Mouse (Mus musculus) CH12.LX (cell line): ENCODE data around the gene Abcb1b. TPM values are rescaled to one million over a fixed set of nuclear protein-coding genes. Genes with fewer than 3 reads are reported as not detected.

Source experiments
- DNase-seq: peaks from one replicate; pipeline ENCODE4 v3.0.0-alpha.2; 2013; ENCODE audit errors: extremely low read depth
- H3K27ac ChIP-seq: 2 replicates; pipeline ENCODE4 v1.5.1; 2012; ENCODE audit warnings: low read depth, mild to moderate bottlenecking, control low read depth, moderate library complexity; ENCODE audit not compliant: insufficient read depth
- H3K27me3 ChIP-seq: replicated peaks from 2 replicates; pipeline ENCODE3; 2012; ENCODE audit warnings: inconsistent platforms
- H3K36me3 ChIP-seq, 2 experiments: replicated peaks in 1 of 2; 2 replicates each; pipeline versions ENCODE3 to v1.6.1; 2012; ENCODE audit warnings: inconsistent platforms in 1 of 2, low read length in 1 of 2, mild to moderate bottlenecking in 1 of 2, mixed read lengths in 1 of 2, moderate library complexity in 1 of 2; ENCODE audit not compliant: control insufficient read depth in 1 of 2, insufficient read depth in 1 of 2
- H3K4me1 ChIP-seq, 2 experiments: 2 replicates each; pipeline ENCODE4 v1.6.1; 2012; ENCODE audit warnings: inconsistent platforms in 1 of 2, moderate library complexity in 1 of 2; ENCODE audit not compliant: insufficient read depth in 2 of 2, control insufficient read depth in 1 of 2
- H3K4me2 ChIP-seq: 2 replicates; pipeline ENCODE4 v1.6.1; 2012; ENCODE audit warnings: low read depth, mild to moderate bottlenecking, control low read depth; ENCODE audit not compliant: poor library complexity, insufficient read depth, severe bottlenecking
- H3K4me3 ChIP-seq, 3 experiments: fragments of 150-350 bp in 1 of 3; sonication (generic) in 1 of 3; replicated peaks in 1 of 3; 2 replicates each; pipeline versions ENCODE3 to v1.5.1; 2011 to 2012; ENCODE audit warnings: low read depth in 2 of 3, low read length in 2 of 3, mild to moderate bottlenecking in 2 of 3, moderate library complexity in 2 of 3, control low read depth in 1 of 3, improper control_type of control experiment in 1 of 3, inconsistent platforms in 1 of 3, mixed read lengths in 1 of 3; ENCODE audit not compliant: poor library complexity in 1 of 3
- H3K79me2 ChIP-seq: replicated peaks from 2 replicates; pipeline ENCODE4 v1.6.1; 2012; ENCODE audit warnings: mild to moderate bottlenecking, moderate library complexity; ENCODE audit not compliant: control insufficient read depth, poor library complexity, insufficient read depth, severe bottlenecking; ENCODE audit errors: extremely low read depth
- H3K9ac ChIP-seq: 2 replicates; pipeline ENCODE4 v1.6.1; 2012; ENCODE audit warnings: low read depth, mild to moderate bottlenecking, control low read depth, moderate library complexity; ENCODE audit not compliant: insufficient read depth
- H3K9me3 ChIP-seq: replicated peaks from 2 replicates; pipeline ENCODE3; 2012; ENCODE audit warnings: low read length, inconsistent platforms, mixed read lengths
- BHLHE40 ChIP-seq: IDR thresholded peaks from 2 replicates; pipeline ENCODE4 v1.6.1; 2011; ENCODE audit warnings: mild to moderate bottlenecking, low read depth, low read length, improper control_type of control experiment
- HCFC1 ChIP-seq: IDR thresholded peaks from 2 replicates; pipeline ENCODE4 v1.6.1; 2012; ENCODE audit warnings: low read depth, mild to moderate bottlenecking, inconsistent platforms, low read length, improper control_type of control experiment
- ZNF384 ChIP-seq: IDR thresholded peaks from 2 replicates; pipeline ENCODE4 v1.6.1; 2012; ENCODE audit warnings: low read depth, low read length, improper control_type of control experiment, inconsistent platforms
- dilution Hi-C: fragments of 300-500 bp; cut with MboI; formaldehyde crosslinking; loops from 2 replicates; pipeline ENCODE4 v1.14.3; 2020; ENCODE audit warnings: low sequenced_read_pairs; ENCODE audit not compliant: extremely low pct_unique_long_range_greater_than_20kb, extremely low pct_ligation_motif_present
- in situ Hi-C: fragments of 300-500 bp; cut with MboI; formaldehyde crosslinking; loops from 3 replicates; pipeline ENCODE4 v1.14.3; 2019; ENCODE audit warnings: low sequenced_read_pairs, low pct_ligation_motif_present, low pct_unique_long_range_greater_than_20kb, mixed read lengths
- polyA plus RNA-seq: library from polyadenylated mRNA; unstranded; fragments of >175 nt; gene quantifications from 2 replicates; pipeline ENCODE4 v1.2.1, GENCODE M21; 2012; ENCODE audit warnings: low read depth; ENCODE audit not compliant: insufficient read length
- total RNA-seq, 2 experiments: library from RNA; depleted of rRNA; stranded (reverse); fragments of 300-350 nt in 1 of 2; fragments of >200 nt in 1 of 2; gene quantifications; 2 replicates each; pipeline ENCODE4 v1.2.3; 2012 to 2014

The Abcb1b gene
- total and polyA plus RNA-seq, 3 experiments: 1.2 to 14.2 (median 1.8) TPM

DNA sequence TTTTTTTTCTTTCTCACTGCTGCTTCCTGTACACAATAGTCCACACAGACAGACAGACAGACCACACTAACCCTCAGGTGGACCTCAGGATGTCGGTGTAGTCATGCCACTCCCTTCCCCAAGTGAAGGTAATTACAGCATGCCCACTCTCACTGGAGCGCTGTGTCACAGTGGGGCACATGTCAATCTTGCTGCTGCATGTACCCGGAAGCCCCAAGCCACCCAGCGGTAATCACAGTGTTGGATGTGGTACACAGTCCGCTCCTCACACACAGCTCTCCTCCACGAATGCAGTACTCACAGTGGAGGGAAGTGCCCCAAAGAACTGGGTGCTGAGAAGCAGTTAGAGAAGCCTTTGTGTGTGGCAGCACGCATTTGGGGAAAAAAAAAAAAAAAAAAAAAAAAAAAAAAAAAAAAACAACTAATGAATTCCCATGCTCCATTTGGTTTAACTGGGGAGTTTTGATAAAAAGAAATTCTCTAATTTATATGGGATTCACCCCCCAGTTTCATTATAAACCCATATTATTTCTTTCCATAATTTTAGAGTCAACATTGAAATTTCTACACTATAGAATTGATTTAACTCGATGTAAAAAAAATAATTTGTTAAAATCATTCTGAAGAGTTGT, 113.7 kb downstream of the Abcb1b start:
- no peak overlapping the region for H3K27ac ChIP-seq
- H3K9me3 ChIP-seq: no peaks in the 10 kb centered on the region
- in situ Hi-C loops: no loop called here
- DNase-seq: no peak
- H3K36me3 ChIP-seq: no peaks in the 10 kb centered on the region
- no peak overlapping the region for H3K9ac ChIP-seq
- dilution Hi-C loops: no loop called here
- peaks cover 3 to 10% of the 10 kb centered on the region in 2 experiments for H3K4me1 ChIP-seq
- no peak overlapping the region for H3K4me3 ChIP-seq
- TF ChIP-seq BHLHE40 (no peak), ZNF384 (peak; percentile 51), HCFC1 (no peak)
- no peaks in the 10 kb centered on the region for H3K79me2 ChIP-seq
- no peaks in the 10 kb centered on the region for H3K27me3 ChIP-seq
- H3K4me2 ChIP-seq: no peak overlapping the region

Other genes with a start within 250 kb of the Abcb1b start
- gene Rundc3b, start 175.2 kb upstream of the Abcb1b start, total RNA-seq (2012; rRNA removed): 0.13 TPM in 2 replicates
- 0.07 and 0.09 TPM in 2 replicates for gene Rundc3b, start 175.2 kb upstream of the Abcb1b start, total RNA-seq (2014; rRNA removed)
- 0.09 TPM in 1 of 2 replicates, not detected in the other for gene Rundc3b, start 175.2 kb upstream of the Abcb1b start, polyA plus RNA-seq
- gene Abcb1a, start 138.1 kb upstream of the Abcb1b start, total RNA-seq (2012; rRNA removed): 0.42 and 0.93 TPM in 2 replicates
- gene Abcb1a, start 138.1 kb upstream of the Abcb1b start, total RNA-seq (2014; rRNA removed): 0.82 and 1.2 TPM in 2 replicates
- gene Abcb1a, start 138.1 kb upstream of the Abcb1b start, polyA plus RNA-seq: 1.4 and 1.5 TPM in 2 replicates
- gene Abcb4, start 95.6 kb downstream of the Abcb1b start, total RNA-seq (2012; rRNA removed): 0.38 and 0.68 TPM in 2 replicates
- 0.24 and 0.27 TPM in 2 replicates for gene Abcb4, start 95.6 kb downstream of the Abcb1b start, total RNA-seq (2014; rRNA removed)
- 0.29 and 0.37 TPM in 2 replicates for gene Abcb4, start 95.6 kb downstream of the Abcb1b start, polyA plus RNA-seq
- 12.4 and 13.4 TPM in 2 replicates for gene Crot, start 199.2 kb downstream of the Abcb1b start, total RNA-seq (2012; rRNA removed)
- gene Crot, start 199.2 kb downstream of the Abcb1b start, total RNA-seq (2014; rRNA removed): 18.2 and 22.4 TPM in 2 replicates
- gene Crot, start 199.2 kb downstream of the Abcb1b start, polyA plus RNA-seq: 12.0 and 13.5 TPM in 2 replicates